Mouse (Mus musculus) MEL (cell line): ENCODE results near the gene Tmpo.

ENCODE experiments used
- E2F4 ChIP-seq: IDR thresholded peaks from 2 replicates; pipeline ENCODE4 v1.6.1; 2011; ENCODE audit warnings: low read depth, low read length, improper control_type of control experiment, borderline replicate concordance
- MYC ChIP-seq: IDR thresholded peaks from 2 replicates; pipeline ENCODE4 v1.6.1; 2011; ENCODE audit warnings: low read depth, mild to moderate bottlenecking, low read length, improper control_type of control experiment, moderate library complexity
- POLR2A ChIP-seq, 2 experiments: IDR thresholded peaks; 2 replicates each; pipeline ENCODE4 v1.6.1; 2011 to 2012; ENCODE audit warnings: low read length in 2 of 2, mild to moderate bottlenecking in 2 of 2, control low read depth in 1 of 2, improper control_type of control experiment in 1 of 2, low read depth in 1 of 2, moderate library complexity in 1 of 2; ENCODE audit not compliant: control insufficient read depth in 1 of 2, insufficient read depth in 1 of 2, poor library complexity in 1 of 2
- TAL1 ChIP-seq: IDR thresholded peaks from 2 replicates; pipeline ENCODE4 v1.6.1; 2012; ENCODE audit warnings: mild to moderate bottlenecking, inconsistent platforms, low read length, moderate library complexity, mixed read lengths

DNA sequence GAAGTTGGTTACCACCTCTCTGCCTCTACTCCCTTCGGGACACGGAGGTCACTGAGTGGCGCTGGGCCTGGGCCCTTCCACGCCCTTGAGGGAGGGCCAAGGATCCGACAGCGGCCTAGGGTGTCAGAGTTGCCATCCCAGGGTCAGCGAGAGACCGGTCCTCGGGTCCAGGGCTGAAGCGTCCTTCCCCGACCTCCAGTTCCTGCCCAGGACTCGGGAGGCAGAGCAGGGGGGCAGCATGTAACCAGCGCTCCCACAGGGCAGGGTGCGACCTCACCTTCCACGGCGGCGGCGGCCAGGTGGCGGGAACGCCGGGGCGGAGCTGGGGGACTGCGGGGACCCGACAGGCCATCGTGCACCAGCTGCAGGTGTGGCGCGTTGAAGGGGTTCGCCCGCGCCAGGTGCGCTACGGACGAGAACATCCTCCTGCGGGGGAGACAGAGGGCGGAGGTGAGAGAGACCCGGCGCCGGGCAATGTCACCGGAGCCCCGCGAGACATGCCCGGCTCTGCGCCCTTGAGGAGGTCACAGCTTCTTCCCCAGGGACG lies 57.8 kb downstream of the Tmpo start:
- no peak for TF ChIP-seq TAL1
- no peak for TF ChIP-seq POLR2A (IDR thresholded peaks at IDR 0.05; ENCODE audit: control insufficient read depth in 1 of 2, insufficient read depth in 1 of 2, low read depth in 1 of 2, low read length in 2 of 2, poor library complexity in 1 of 2)
- no peak for TF ChIP-seq E2F4
- no peak for TF ChIP-seq MYC
